Mouse (Mus musculus) liver, adult 2 months (tissue): ENCODE measurements around the gene Nlrp1a. TPM values are rescaled to one million over a fixed set of nuclear protein-coding genes. Genes with fewer than 3 reads are reported as not detected.

Experiments used
- DNase-seq: peaks from one replicate; pipeline ENCODE4 v3.0.0-alpha.2; 2011; ENCODE audit warnings: low read depth, low spot score; ENCODE audit errors: extremely low read depth
- H3K27ac ChIP-seq: fragments of 200-500 bp; replicated peaks from 2 replicates; pipeline ENCODE4 v1.5.1; 2012; ENCODE audit warnings: low read depth, mild to moderate bottlenecking, control low read depth, inconsistent platforms, low read length; ENCODE audit not compliant: insufficient read depth
- H3K27me3 ChIP-seq: fragments of 200-500 bp; 2 replicates; pipeline ENCODE4 v1.6.1; 2012; ENCODE audit warnings: mild to moderate bottlenecking, moderate library complexity, low read length, inconsistent platforms; ENCODE audit not compliant: control insufficient read depth, insufficient read depth
- H3K36me3 ChIP-seq: fragments of 200-500 bp; 2 replicates; pipeline ENCODE4 v1.6.1; 2012; ENCODE audit warnings: low read length, inconsistent platforms; ENCODE audit not compliant: control insufficient read depth, insufficient read depth
- H3K4me1 ChIP-seq: fragments of 200-500 bp; 2 replicates; pipeline ENCODE4 v1.6.1; 2011; ENCODE audit warnings: low read length; ENCODE audit not compliant: control insufficient read depth, insufficient read depth
- H3K4me3 ChIP-seq: fragments of 200-500 bp; 2 replicates; pipeline ENCODE4 v1.5.1; 2011; ENCODE audit warnings: low read depth, mild to moderate bottlenecking, control low read depth, low read length, moderate library complexity; ENCODE audit not compliant: insufficient read depth
- H3K79me2 ChIP-seq: fragments of 200-500 bp; 2 replicates; pipeline ENCODE4 v1.6.1; 2012; ENCODE audit warnings: inconsistent platforms, mild to moderate bottlenecking, low read length, moderate library complexity; ENCODE audit not compliant: control insufficient read depth, insufficient read depth
- H3K9ac ChIP-seq: fragments of 200-500 bp; 2 replicates; pipeline ENCODE4 v1.6.1; 2012; ENCODE audit warnings: low read depth, mild to moderate bottlenecking, control low read depth, inconsistent platforms, low read length
- CTCF ChIP-seq: fragments of 200-500 bp; IDR thresholded peaks from 2 replicates; pipeline ENCODE4 v1.5.1; 2011; ENCODE audit warnings: low read depth, low read length, control low read depth
- POLR2A ChIP-seq: fragments of 200-500 bp; IDR thresholded peaks from 2 replicates; pipeline ENCODE4 v1.6.1; 2011; ENCODE audit warnings: low read length, control low read depth; ENCODE audit not compliant: insufficient read depth; ENCODE audit errors: extremely low read depth
- WGBS: fragments of 180-500 bp; shearing (Covaris S2); methylation state at CpG from one replicate; pipeline ENCODE4 v1.1.7; 2018; 5-methylcytosine and 5-hydroxymethylcytosine counted together
- polyA plus RNA-seq: library from polyadenylated mRNA; depleted of rRNA; stranded (reverse); fragments of >200 nt; gene quantifications from 2 replicates; pipeline ENCODE4 v1.2.3, GENCODE M21; 2012; rRNA removed
- total RNA-seq: library from RNA; depleted of rRNA; stranded (reverse); fragments of >200 nt; gene quantifications from 2 replicates; pipeline ENCODE4 v1.2.3, GENCODE M21; 2014; rRNA removed

The Nlrp1a gene
- total and polyA plus RNA-seq, 2 experiments, result 0.04 to 0.09 TPM

DNA sequence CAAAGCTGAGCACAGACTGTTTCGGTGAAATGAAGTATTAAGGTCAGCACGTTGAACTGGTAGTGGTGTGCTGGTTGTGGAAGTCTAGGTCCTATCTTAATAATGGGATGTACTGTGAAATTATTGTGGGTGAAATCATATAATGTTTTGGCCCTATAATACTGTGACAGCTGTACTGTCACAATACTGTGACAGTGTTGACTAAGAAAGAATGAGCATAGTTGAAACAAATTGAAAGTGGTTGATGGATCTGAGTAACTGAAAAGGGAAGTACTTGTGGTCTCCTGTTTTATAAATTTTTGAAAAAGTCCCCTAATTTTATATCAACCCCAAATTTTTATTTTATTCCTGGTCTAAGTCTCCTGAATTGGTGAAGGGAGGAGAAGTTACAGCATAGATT lies 37.4 kb downstream of the Nlrp1a start:
- H3K4me1 ChIP-seq, result no peaks in the 10 kb centered on the region
- DNase-seq, result no peak
- no peaks in the 10 kb centered on the region for H3K36me3 ChIP-seq
- H3K27me3 ChIP-seq, result no peaks in the 10 kb centered on the region
- H3K4me3 ChIP-seq, result no peak overlapping the region
- TF ChIP-seq CTCF (no peak), POLR2A (no peak)
- no peaks in the 10 kb centered on the region for H3K79me2 ChIP-seq
- H3K27ac ChIP-seq, result no peak overlapping the region
- no peak overlapping the region for H3K9ac ChIP-seq
- 77% methylated on average over 2 of the region's 2 CpGs for WGBS

DNA sequence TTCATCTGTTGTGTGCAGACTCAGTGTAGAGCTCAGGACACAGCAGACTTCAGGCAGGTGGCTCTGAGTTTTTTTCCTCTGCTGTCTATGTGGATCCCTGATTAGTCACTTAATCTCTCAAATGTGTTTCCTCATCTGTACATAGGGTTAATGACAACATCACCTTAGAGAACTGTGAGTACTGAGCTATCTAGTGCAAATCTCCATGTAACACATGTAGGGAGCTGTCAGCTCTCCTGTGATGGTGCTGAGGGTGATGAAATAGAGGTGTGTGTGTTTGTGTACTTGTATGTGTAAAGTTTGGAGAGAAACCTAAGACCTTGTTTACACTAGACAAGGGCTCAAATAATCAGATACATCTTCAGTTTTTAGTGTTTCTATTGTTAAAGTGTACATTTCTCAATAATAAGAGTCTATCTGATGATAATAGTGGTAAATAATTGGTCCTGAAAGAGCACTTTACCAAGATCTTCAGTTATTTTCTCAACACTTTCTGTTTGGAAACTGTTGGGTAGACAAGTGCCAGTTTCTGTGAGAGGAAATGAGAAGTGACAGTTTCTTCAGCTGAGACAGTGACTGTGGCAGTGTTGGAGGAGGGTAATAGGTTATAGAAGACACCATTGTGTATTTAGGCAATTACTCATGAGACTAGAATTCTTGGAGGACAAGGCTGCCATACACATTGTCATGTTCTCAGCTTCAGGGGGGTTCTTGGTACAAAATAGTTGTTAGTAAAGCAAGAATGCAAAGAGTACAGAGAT lies 38.1 kb downstream of the Nlrp1a start:
- Histone ChIP-seq H3K27me3 (no peaks in the 10 kb centered on the region), H3K27ac (no peak overlapping the region), H3K9ac (no peak overlapping the region), H3K4me3 (no peak overlapping the region), H3K36me3 (no peaks in the 10 kb centered on the region), H3K79me2 (no peaks in the 10 kb centered on the region), H3K4me1 (no peaks in the 10 kb centered on the region)
- TF ChIP-seq POLR2A, result no peak
- no peak for DNase-seq

DNA sequence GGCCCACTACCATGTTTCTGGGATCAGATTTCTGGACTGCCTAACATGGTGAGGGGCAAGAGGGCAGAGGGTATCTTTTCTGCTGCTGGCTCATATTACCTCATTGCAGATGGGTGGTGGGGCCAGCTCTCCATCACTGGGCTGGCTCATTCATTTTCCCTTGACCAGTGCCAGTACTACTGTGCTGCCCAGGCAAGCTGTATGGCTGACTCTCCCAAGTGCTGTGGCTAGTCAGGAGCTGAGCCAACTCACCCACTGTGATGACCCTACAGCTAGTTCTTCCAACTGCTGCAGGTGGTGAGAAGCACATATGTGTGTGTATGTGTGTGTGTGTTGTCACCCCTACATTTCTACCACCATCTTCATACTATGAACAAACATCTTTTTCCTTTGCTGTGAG lies 40.6 kb downstream of the Nlrp1a start:
- TF ChIP-seq CTCF (no peak), POLR2A (no peak)

DNA sequence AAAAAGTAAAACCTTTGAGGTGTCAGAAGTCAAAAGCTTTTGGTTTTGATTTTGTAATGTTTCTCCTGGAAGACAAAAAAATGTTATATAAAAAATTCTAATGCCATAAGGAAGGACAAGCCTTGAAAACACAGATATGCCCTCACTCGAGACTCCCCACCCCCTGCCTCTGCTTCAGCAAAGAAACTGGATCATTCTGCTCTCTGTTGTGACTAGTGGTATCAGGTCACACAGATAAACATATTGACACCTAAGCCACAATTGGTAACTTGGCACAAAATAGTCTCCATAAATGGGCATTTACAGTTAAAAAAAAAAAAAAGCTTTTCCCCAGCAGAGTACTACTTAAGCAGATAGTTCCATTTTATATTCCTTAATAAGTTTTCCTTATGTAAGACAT lies 68.2 kb downstream of the Nlrp1a start:
- TF ChIP-seq CTCF (no peak), POLR2A (no peak)
- WGBS, result 83% methylated on average over 1 of the region's 1 CpGs
- H3K36me3 ChIP-seq, result no peaks in the 10 kb centered on the region
- no peaks in the 10 kb centered on the region for H3K4me1 ChIP-seq
- H3K4me3 ChIP-seq, result no peak overlapping the region
- no peak overlapping the region for H3K9ac ChIP-seq
- no peak overlapping the region for H3K27ac ChIP-seq
- no peaks in the 10 kb centered on the region for H3K27me3 ChIP-seq
- DNase-seq, result no peak
- H3K79me2 ChIP-seq, result no peaks in the 10 kb centered on the region

More for the DNA sequence above, 40.6 kb downstream of the Nlrp1a start:
- no peaks in the 10 kb centered on the region for H3K36me3 ChIP-seq
- H3K4me1 ChIP-seq, result no peaks in the 10 kb centered on the region
- no peak for DNase-seq
- H3K79me2 ChIP-seq, result no peaks in the 10 kb centered on the region
- no peak overlapping the region for H3K27ac ChIP-seq
- H3K9ac ChIP-seq, result no peak overlapping the region
- no peak overlapping the region for H3K4me3 ChIP-seq
- H3K27me3 ChIP-seq, result no peaks in the 10 kb centered on the region

DNA sequence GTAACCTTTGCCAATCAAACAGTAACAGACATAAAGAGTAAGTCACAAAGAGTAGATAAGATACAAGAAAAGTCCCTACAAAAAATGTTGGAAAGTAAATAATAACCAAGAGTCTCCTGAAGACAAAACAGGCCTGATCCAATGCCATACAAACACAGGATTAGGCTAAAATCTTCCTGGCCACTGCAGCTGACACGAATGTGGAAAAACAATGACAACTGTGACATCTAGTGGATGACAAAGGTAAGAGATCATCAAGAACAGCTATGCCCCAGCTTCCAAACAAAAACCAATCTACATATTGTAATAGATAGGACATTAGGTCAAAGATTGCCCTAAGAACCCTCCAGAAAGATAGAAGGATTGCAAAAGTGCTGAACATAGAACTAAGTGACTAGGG lies 92.0 kb downstream of the Nlrp1a start:
- H3K27me3 ChIP-seq, result no peaks in the 10 kb centered on the region
- DNase-seq, result peak; percentile 52
- no peaks in the 10 kb centered on the region for H3K4me1 ChIP-seq
- 6% methylated on average over 1 of the region's 1 CpGs for WGBS
- no peak for TF ChIP-seq POLR2A
- 0 out of 2 replicates have a peak, but pooled peaks have one; percentile 10 for TF ChIP-seq CTCF
- H3K9ac ChIP-seq, result no peak overlapping the region
- no peaks in the 10 kb centered on the region for H3K36me3 ChIP-seq
- H3K79me2 ChIP-seq, result no peaks in the 10 kb centered on the region
- no peak overlapping the region for H3K4me3 ChIP-seq
- no peak overlapping the region for H3K27ac ChIP-seq

Other genes with a start within 250 kb of the Nlrp1a start
- gene Nup88, start 174.7 kb downstream of the Nlrp1a start, total RNA-seq, result 26.9 and 28.9 TPM in 2 replicates
- gene Nup88, start 174.7 kb downstream of the Nlrp1a start, polyA plus RNA-seq, result 11.6 and 14.3 TPM in 2 replicates
- 48.1 and 51.5 TPM in 2 replicates for gene Rpain, start 174.5 kb downstream of the Nlrp1a start, total RNA-seq
- 32.5 and 38.5 TPM in 2 replicates for gene Rpain, start 174.5 kb downstream of the Nlrp1a start, polyA plus RNA-seq
- 39.0 and 51.7 TPM in 2 replicates for gene C1qbp, start 161.7 kb downstream of the Nlrp1a start, total RNA-seq
- 128 and 152 TPM in 2 replicates for gene C1qbp, start 161.7 kb downstream of the Nlrp1a start, polyA plus RNA-seq
- gene Dhx33, start 140.3 kb downstream of the Nlrp1a start, total RNA-seq, result 7.8 and 9.0 TPM in 2 replicates
- 13.8 and 22.0 TPM in 2 replicates for gene Dhx33, start 140.3 kb downstream of the Nlrp1a start, polyA plus RNA-seq
- 7.8 and 9.7 TPM in 2 replicates for gene Mis12, start 125.1 kb downstream of the Nlrp1a start, total RNA-seq
- gene Mis12, start 125.1 kb downstream of the Nlrp1a start, polyA plus RNA-seq, result 2.7 and 3.0 TPM in 2 replicates
- 56.4 and 59.0 TPM in 2 replicates for gene Derl2, start 124.9 kb downstream of the Nlrp1a start, total RNA-seq
- 49.4 and 58.5 TPM in 2 replicates for gene Derl2, start 124.9 kb downstream of the Nlrp1a start, polyA plus RNA-seq
- 0.20 TPM in 1 of 2 replicates, not detected in the other for gene 6330403K07Rik, start 111.2 kb downstream of the Nlrp1a start, total RNA-seq
- gene 6330403K07Rik, start 111.2 kb downstream of the Nlrp1a start, polyA plus RNA-seq, result not detected in 2 replicates
- gene Nlrp1b, start 86.0 kb upstream of the Nlrp1a start, total RNA-seq, result 0.46 and 0.67 TPM in 2 replicates
- 0.07 and 0.18 TPM in 2 replicates for gene Nlrp1b, start 86.0 kb upstream of the Nlrp1a start, polyA plus RNA-seq